Mouse (Mus musculus): ENCODE results near the gene 1700020L24Rik. TPM values are rescaled to one million over a fixed set of nuclear protein-coding genes. Genes with fewer than 3 reads are reported as not detected.

Gene 1700020L24Rik
- polyA plus RNA-seq, 1 experiment from 2014 or later: 0.29 TPM

GRCm38 (mm10) chr11:83442596-83443267 lies 5.3 kb downstream of the 1700020L24Rik start:
- ATAC-seq (ENCODE audit: low FRiP score, low read depth): peak; percentile 27; the same call in 1 of the 2 replicates
- Histone ChIP-seq H3K27me3 (peaks cover 80% of the 10 kb centered on the region), H3K9me3 (no peaks in the 10 kb centered on the region), H3K4me2 (replicated peaks) (peak overlapping the region; percentile 40), H3K36me3 (no peaks in the 10 kb centered on the region), H3K27ac (replicated peaks) (no peak overlapping the region), H3K4me3 (peak overlapping the region; percentile 20; the same call in 1 of the 2 replicates), H3K4me1 (peaks cover 13% of the 10 kb centered on the region), H3K9ac (replicated peaks) (no peak overlapping the region)
- WGBS: 13% methylated on average over 29 of the region's 29 CpGs

GRCm38 (mm10) chr11:83443824-83444223 lies 6.3 kb downstream of the 1700020L24Rik start:
- H3K4me1 ChIP-seq: peaks cover 23% of the 10 kb centered on the region
- no peak overlapping the region for H3K27ac ChIP-seq (replicated peaks)
- H3K4me3 ChIP-seq: no peak overlapping the region
- no peaks in the 10 kb centered on the region for H3K36me3 ChIP-seq
- H3K27me3 ChIP-seq: peaks cover 82% of the 10 kb centered on the region
- WGBS: 12% methylated on average over 7 of the region's 7 CpGs
- H3K9ac ChIP-seq (replicated peaks): no peak overlapping the region
- H3K4me2 ChIP-seq (replicated peaks): no peak overlapping the region
- no peak for ATAC-seq (ENCODE audit: low FRiP score, low read depth)
- H3K9me3 ChIP-seq: no peaks in the 10 kb centered on the region

- ATAC-seq (ENCODE audit: low FRiP score, low read depth): no peak
- Histone ChIP-seq H3K9ac (replicated peaks) (no peak overlapping the region), H3K27ac (replicated peaks) (no peak overlapping the region), H3K27me3 (peaks cover 85% of the 10 kb centered on the region), H3K4me2 (replicated peaks) (peak overlapping the region; percentile 35; the same call in 1 of the 2 replicates), H3K9me3 (no peaks in the 10 kb centered on the region), H3K4me1 (peaks cover 26% of the 10 kb centered on the region), H3K36me3 (no peaks in the 10 kb centered on the region), H3K4me3 (peak overlapping the region; percentile 18; the same call in 1 of the 2 replicates)
- WGBS: 29% methylated on average over 19 of the region's 19 CpGs
Observed at GRCm38 (mm10) chr11:83445001-83445400, 7.5 kb downstream of the 1700020L24Rik start.

- H3K36me3 ChIP-seq: no peaks in the 10 kb centered on the region
- peaks cover 23% of the 10 kb centered on the region for H3K4me1 ChIP-seq
- ATAC-seq (ENCODE audit: low FRiP score, low read depth): no peak
- no peak overlapping the region for H3K4me2 ChIP-seq (replicated peaks)
- peaks cover 71% of the 10 kb centered on the region for H3K27me3 ChIP-seq
- no peak overlapping the region for H3K9ac ChIP-seq (replicated peaks)
- WGBS: 83% methylated on average over 10 of the region's 10 CpGs
- H3K9me3 ChIP-seq: no peaks in the 10 kb centered on the region
- no peak overlapping the region for H3K27ac ChIP-seq (replicated peaks)
- no peak overlapping the region for H3K4me3 ChIP-seq
Observed at GRCm38 (mm10) chr11:83447612-83448011, 10.1 kb downstream of the 1700020L24Rik start.

- no peak for ATAC-seq (ENCODE audit: low FRiP score, low read depth)
- H3K36me3 ChIP-seq: no peaks in the 10 kb centered on the region
- H3K27ac ChIP-seq (replicated peaks): no peak overlapping the region
- no peak overlapping the region for H3K4me2 ChIP-seq (replicated peaks)
- no peaks in the 10 kb centered on the region for H3K9me3 ChIP-seq
- H3K4me3 ChIP-seq: no peak overlapping the region
- H3K27me3 ChIP-seq: peaks cover 66% of the 10 kb centered on the region
- 50% methylated on average over 16 of the region's 16 CpGs for WGBS
- H3K4me1 ChIP-seq: peaks cover 21% of the 10 kb centered on the region
- no peak overlapping the region for H3K9ac ChIP-seq (replicated peaks)
Observed at GRCm38 (mm10) chr11:83448021-83448926, 10.8 kb downstream of the 1700020L24Rik start.

GRCm38 (mm10) chr11:83448927-83449236 lies 11.4 kb downstream of the 1700020L24Rik start:
- ATAC-seq (ENCODE audit: low FRiP score, low read depth): no peak
- Histone ChIP-seq H3K27me3 (peaks cover 60% of the 10 kb centered on the region), H3K9me3 (no peaks in the 10 kb centered on the region), H3K4me2 (replicated peaks) (no peak overlapping the region), H3K4me3 (no peak overlapping the region), H3K4me1 (peaks cover 19% of the 10 kb centered on the region), H3K36me3 (no peaks in the 10 kb centered on the region), H3K9ac (replicated peaks) (no peak overlapping the region), H3K27ac (replicated peaks) (no peak overlapping the region)

- no peak for ATAC-seq (ENCODE audit: low FRiP score, low read depth)
- peaks cover 18% of the 10 kb centered on the region for H3K4me1 ChIP-seq
- H3K27me3 ChIP-seq: peaks cover 56% of the 10 kb centered on the region
- H3K4me2 ChIP-seq (replicated peaks): no peak overlapping the region
- no peaks in the 10 kb centered on the region for H3K9me3 ChIP-seq
- WGBS: 70% methylated on average over 4 of the region's 4 CpGs
- H3K27ac ChIP-seq (replicated peaks): no peak overlapping the region
- no peaks in the 10 kb centered on the region for H3K36me3 ChIP-seq
- H3K9ac ChIP-seq (replicated peaks): no peak overlapping the region
- H3K4me3 ChIP-seq: no peak overlapping the region
Observed at GRCm38 (mm10) chr11:83449298-83449697, 11.8 kb downstream of the 1700020L24Rik start.

GRCm38 (mm10) chr11:83450550-83450949 lies 13.1 kb downstream of the 1700020L24Rik start:
- Histone ChIP-seq H3K27ac (replicated peaks) (no peak overlapping the region), H3K27me3 (peaks cover 56% of the 10 kb centered on the region)
- WGBS: 19% methylated on average over 1 of the region's 1 CpGs

GRCm38 (mm10) chr11:83451281-83451680 lies 13.8 kb downstream of the 1700020L24Rik start:
- WGBS: 91% methylated on average over 10 of the region's 10 CpGs
- no peak overlapping the region for H3K4me2 ChIP-seq (replicated peaks)
- H3K27me3 ChIP-seq: peaks cover 56% of the 10 kb centered on the region
- no peaks in the 10 kb centered on the region for H3K9me3 ChIP-seq
- H3K36me3 ChIP-seq: no peaks in the 10 kb centered on the region
- peaks cover 15% of the 10 kb centered on the region for H3K4me1 ChIP-seq
- no peak overlapping the region for H3K9ac ChIP-seq (replicated peaks)
- ATAC-seq (ENCODE audit: low FRiP score, low read depth): no peak
- no peak overlapping the region for H3K27ac ChIP-seq (replicated peaks)
- H3K4me3 ChIP-seq: no peak overlapping the region

More at GRCm38 (mm10) chr11:83450550-83450949, 13.1 kb downstream of the 1700020L24Rik start:
- Histone ChIP-seq H3K9me3 (no peaks in the 10 kb centered on the region), H3K9ac (replicated peaks) (no peak overlapping the region), H3K4me2 (replicated peaks) (no peak overlapping the region), H3K36me3 (no peaks in the 10 kb centered on the region), H3K4me1 (peaks cover 15% of the 10 kb centered on the region), H3K4me3 (no peak overlapping the region)
- no peak for ATAC-seq (ENCODE audit: low FRiP score, low read depth)

- peaks cover 43% of the 10 kb centered on the region for H3K27me3 ChIP-seq
- no peak for ATAC-seq (ENCODE audit: low FRiP score, low read depth)
- 41% methylated on average over 4 of the region's 4 CpGs for WGBS
Observed at GRCm38 (mm10) chr11:83454548-83454947, 17.1 kb downstream of the 1700020L24Rik start.

GRCm38 (mm10) chr11:83455608-83456007 lies 18.1 kb downstream of the 1700020L24Rik start:
- H3K4me1 ChIP-seq: peaks cover 15% of the 10 kb centered on the region
- H3K9me3 ChIP-seq: no peaks in the 10 kb centered on the region
- H3K27ac ChIP-seq (replicated peaks): no peak overlapping the region
- H3K4me2 ChIP-seq (replicated peaks): no peak overlapping the region
- H3K9ac ChIP-seq (replicated peaks): no peak overlapping the region
- H3K4me3 ChIP-seq: no peak overlapping the region
- H3K27me3 ChIP-seq: peaks cover 44% of the 10 kb centered on the region
- no peak for ATAC-seq (ENCODE audit: low FRiP score, low read depth)
- no peaks in the 10 kb centered on the region for H3K36me3 ChIP-seq
- WGBS: 79% methylated on average over 3 of the region's 3 CpGs

More at GRCm38 (mm10) chr11:83454548-83454947, 17.1 kb downstream of the 1700020L24Rik start:
- Histone ChIP-seq H3K36me3 (no peaks in the 10 kb centered on the region), H3K9me3 (no peaks in the 10 kb centered on the region), H3K27ac (replicated peaks) (no peak overlapping the region), H3K4me2 (replicated peaks) (no peak overlapping the region), H3K4me3 (no peak overlapping the region), H3K9ac (replicated peaks) (no peak overlapping the region), H3K4me1 (peaks cover 15% of the 10 kb centered on the region)

- Histone ChIP-seq H3K36me3 (no peaks in the 10 kb centered on the region), H3K27me3 (peaks cover 61% of the 10 kb centered on the region), H3K27ac (replicated peaks) (no peak overlapping the region), H3K9ac (replicated peaks) (no peak overlapping the region), H3K4me1 (peaks cover 18% of the 10 kb centered on the region), H3K4me3 (no peak overlapping the region), H3K9me3 (no peaks in the 10 kb centered on the region), H3K4me2 (replicated peaks) (no peak overlapping the region)
- 12% methylated on average over 7 of the region's 7 CpGs for WGBS
- no peak for ATAC-seq (ENCODE audit: low FRiP score, low read depth)
Observed at GRCm38 (mm10) chr11:83457257-83457656, 19.8 kb downstream of the 1700020L24Rik start.
